Mouse (Mus musculus) bone marrow, adult 2 months (tissue): ENCODE data around the gene Med15.
"Not testable (repeated sequence)": the region's sequence is repeated elsewhere in the genome, so short reads cannot be mapped to it uniquely, and the experiment has no call there.

Experiments
- CTCF ChIP-seq: fragments of 200-500 bp; IDR thresholded peaks from 2 replicates; pipeline ENCODE4 v1.5.1; 2011; ENCODE audit warnings: low read length, control low read depth; ENCODE audit not compliant: control insufficient read depth, insufficient read depth
- POLR2A ChIP-seq: fragments of 200-500 bp; IDR thresholded peaks from 2 replicates; pipeline ENCODE4 v1.6.1; 2011; ENCODE audit warnings: low read depth, mild to moderate bottlenecking, control low read depth, low read length, borderline replicate concordance; ENCODE audit not compliant: control insufficient read depth

DNA sequence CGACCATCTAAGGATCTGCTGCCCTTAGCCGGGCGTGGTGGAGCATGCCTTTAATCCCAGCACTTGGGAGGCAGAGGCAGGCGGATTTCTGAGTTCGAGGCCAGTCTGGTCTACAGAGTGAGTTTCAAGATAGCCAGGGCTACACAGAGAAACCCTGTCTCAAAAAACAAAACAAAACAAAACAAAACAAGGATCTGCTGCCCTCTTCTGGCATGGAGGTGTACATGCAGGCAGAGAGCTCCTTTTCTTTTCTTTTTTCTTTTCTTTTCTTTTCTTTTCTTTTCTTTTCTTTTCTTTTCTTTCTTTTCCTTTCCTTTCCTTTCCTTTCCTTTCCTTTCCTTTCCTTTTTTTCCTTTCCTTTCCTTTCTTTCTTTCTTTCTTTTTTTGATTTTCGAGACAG is 118.0 kb downstream of the Med15 start:
- TF ChIP-seq CTCF, result peak; percentile 21; the same call in 1 of the 2 replicates
- TF ChIP-seq POLR2A, result not testable (repeated sequence)
